Mouse (Mus musculus) ES-E14 (cell line): ENCODE data around the gene Swsap1.

Experiments
- HCFC1 ChIP-seq: IDR thresholded peaks from 2 replicates; pipeline ENCODE4 v1.6.1; 2012; ENCODE audit warnings: low read length, inconsistent platforms, borderline replicate concordance; ENCODE audit not compliant: insufficient read depth
- MAFK ChIP-seq: IDR thresholded peaks from 2 replicates; pipeline ENCODE4 v1.6.1; 2014; ENCODE audit warnings: mild to moderate bottlenecking, low read depth, low read length, inconsistent platforms; ENCODE audit not compliant: insufficient read depth
- ZC3H11A ChIP-seq: IDR thresholded peaks from 2 replicates; pipeline ENCODE4 v1.6.1; 2012; ENCODE audit warnings: low read depth, mild to moderate bottlenecking, inconsistent platforms, low read length, borderline replicate concordance
- ZNF384 ChIP-seq: IDR thresholded peaks from 2 replicates; pipeline ENCODE4 v1.6.1; 2012; ENCODE audit warnings: low read depth, low read length, inconsistent platforms

GRCm38 (mm10) chr9:21917493-21918034, 38.0 kb upstream of the Swsap1 start:
- TF ChIP-seq ZC3H11A = no peak
- TF ChIP-seq ZNF384 = no peak
- TF ChIP-seq MAFK = no peak
- no peak for TF ChIP-seq HCFC1
